ENCODE assay signal across 8 mouse cellular contexts in the genomic region with DNA sequence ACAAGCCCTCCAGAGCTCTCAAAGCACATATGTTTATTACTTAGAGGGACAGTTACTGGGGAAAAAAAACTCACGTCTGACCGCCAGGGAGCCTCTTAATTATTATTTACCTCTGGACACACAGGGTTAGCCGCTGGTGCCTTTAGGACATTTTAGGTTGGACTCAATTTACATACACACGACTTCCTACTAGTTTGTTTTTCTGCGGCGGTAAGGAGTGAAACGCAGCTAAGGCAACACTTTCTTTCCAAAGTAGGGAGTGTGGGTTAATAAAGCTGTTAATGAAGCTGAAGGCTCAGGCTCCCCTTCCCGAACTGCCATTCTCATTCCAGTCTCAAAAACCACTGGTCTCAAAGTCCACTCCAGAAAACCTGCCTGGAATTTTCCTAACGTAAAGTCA.
DNase-seq lines count a peak whose midpoint lies in the region; ATAC-seq and TF ChIP-seq lines count a peak whose summit lies in the region.

No protein-coding gene starts in this region.

- H3K36me3 ChIP-seq in testis, adult 2 months (ENCODE audit: control insufficient read depth, insufficient read depth, low read length) = no peaks in the 10 kb centered on the region
- no peaks in the 10 kb centered on the region for H3K36me3 ChIP-seq in liver, embryonic 11.5 days (ENCODE audit: control insufficient read depth, insufficient read depth, low read length)

- TF ChIP-seq POLR2A in testis, adult 2 months (IDR thresholded peaks at IDR 0.05; ENCODE audit: control insufficient read depth, low read depth, low read length) = no peak

- peaks cover 6% of the 10 kb centered on the region for H3K4me1 ChIP-seq in testis, adult 2 months (ENCODE audit: control insufficient read depth, insufficient read depth, low read length)
- H3K4me1 ChIP-seq in liver, embryonic 11.5 days (replicated peaks; ENCODE audit: control insufficient read depth, insufficient read depth, low read length) = peaks cover 13% of the 10 kb centered on the region; the same call in 1 of the 2 replicates

- peak overlapping the region; percentile 86 for H3K4me3 ChIP-seq in testis, adult 2 months (ENCODE audit: control insufficient read depth, low read depth, low read length)
- H3K4me3 ChIP-seq in liver, embryonic 11.5 days (ENCODE audit: low read depth, low read length) = peak overlapping the region; percentile 34

- no peaks in the 10 kb centered on the region for H3K9me3 ChIP-seq in liver, embryonic 11.5 days (ENCODE audit: control insufficient read depth, low read length)

- H3K27ac ChIP-seq in testis, adult 2 months (ENCODE audit: control insufficient read depth, insufficient read depth, low read depth, low read length) = peak overlapping the region; percentile 85
- H3K27ac ChIP-seq in liver, embryonic 11.5 days (ENCODE audit: low read depth, low read length) = peak overlapping the region; percentile 79

- peak overlapping the region; percentile 45; the same call in 1 of the 2 replicates for H3K9ac ChIP-seq in liver, embryonic 11.5 days (ENCODE audit: low read depth, low read length)

- no peaks in the 10 kb centered on the region; the same call in 1 of the 2 replicates for H3K27me3 ChIP-seq in testis, adult 2 months (ENCODE audit: control insufficient read depth, insufficient read depth, low read length)
- no peaks in the 10 kb centered on the region for H3K27me3 ChIP-seq in liver, embryonic 11.5 days (replicated peaks; ENCODE audit: control insufficient read depth, insufficient read depth, low read length)

- peak overlapping the region; percentile 62 for H3K4me2 ChIP-seq in liver, embryonic 11.5 days

- WGBS in liver, embryonic 11.5 days = 4% methylated on average over 9 of the region's 9 CpGs

- ATAC-seq in liver, embryonic 11.5 days (replicated peaks; ENCODE audit: low FRiP score) = no peak
- ATAC-seq in CD4-positive, CD25-positive, alpha-beta regulatory T cell, adult 4 months = no peak

- no peak for TF ChIP-seq CTCF in testis, adult 2 months (IDR thresholded peaks at IDR 0.05; ENCODE audit: control insufficient read depth, insufficient read depth, insufficient replicate concordance, low read depth, low read length)

- peak; percentile 21 for DNase-seq in adrenal gland, postnatal 10 days
- DNase-seq in adrenal gland, adult (ENCODE audit: inconsistent age in 2 of 2, low spot score in 1 of 2) = no peak
- DNase-seq in testis, postnatal 14 days (ENCODE audit: low spot score) = no peak
- no peak for DNase-seq in liver, embryonic 11.5 days (ENCODE audit: low spot score)
- no peak for DNase-seq in cerebellum, postnatal 25 days
- DNase-seq in cerebellum, adult 9-10 months = no peak
